Mouse (Mus musculus) hindbrain, embryonic 12.5 days (tissue): Measurements from ENCODE around the gene Ceacam20. TPM values are rescaled to one million over a fixed set of nuclear protein-coding genes. Genes with fewer than 3 reads are reported as not detected.
"Not testable (repeated sequence)": the region's sequence is repeated elsewhere in the genome, so short reads cannot be mapped to it uniquely, and the experiment has no call there.

Experiments
- ATAC-seq: fragments of 200-750 bp; cut with Nextera tagmentation; 2 replicates; pipeline ENCODE4 v1.8.0; 2017; ENCODE audit warnings: moderate TSS enrichment; ENCODE audit not compliant: low FRiP score
- H3K27ac ChIP-seq: fragments of 300-500 bp; sonication (generic); 2 replicates; pipeline ENCODE4 v1.5.1; 2016; ENCODE audit warnings: mild to moderate bottlenecking
- H3K27me3 ChIP-seq: fragments of 300-500 bp; sonication (generic); 2 replicates; pipeline ENCODE4 v1.6.1; 2016; ENCODE audit warnings: mild to moderate bottlenecking
- H3K36me3 ChIP-seq: fragments of 300-500 bp; sonication (generic); 2 replicates; pipeline ENCODE4 v1.6.1; 2016; ENCODE audit warnings: mild to moderate bottlenecking
- H3K4me1 ChIP-seq: fragments of 300-500 bp; sonication (generic); 2 replicates; pipeline ENCODE4 v1.6.1; 2016
- H3K4me2 ChIP-seq: fragments of 300-500 bp; sonication (generic); replicated peaks from 2 replicates; pipeline ENCODE4 v1.6.1; 2016; ENCODE audit warnings: mild to moderate bottlenecking
- H3K4me3 ChIP-seq: fragments of 300-500 bp; sonication (generic); 2 replicates; pipeline ENCODE4 v1.5.1; 2016; ENCODE audit warnings: mild to moderate bottlenecking
- H3K9ac ChIP-seq: fragments of 300-500 bp; sonication (generic); 2 replicates; pipeline ENCODE4 v1.6.1; 2016; ENCODE audit warnings: mild to moderate bottlenecking, moderate library complexity
- H3K9me3 ChIP-seq: fragments of 300-500 bp; sonication (generic); replicated peaks from 2 replicates; pipeline ENCODE4 v1.6.1; 2016; ENCODE audit warnings: mild to moderate bottlenecking
- WGBS: fragments of 180-500 bp; shearing (Covaris S2); methylation state at CpG from one replicate; pipeline ENCODE4 v1.1.7; 2016; 5-methylcytosine and 5-hydroxymethylcytosine counted together
- polyA plus RNA-seq: library from polyadenylated mRNA; unstranded; fragments of >200 nt; fragmentation: Nextera tagmentation; extraction: Ambion mirVana; gene quantifications from 2 replicates; pipeline ENCODE4 v1.2.1, GENCODE M21; 2016

Gene Ceacam20
- polyA plus RNA-seq, result not detected in 2 replicates

DNA sequence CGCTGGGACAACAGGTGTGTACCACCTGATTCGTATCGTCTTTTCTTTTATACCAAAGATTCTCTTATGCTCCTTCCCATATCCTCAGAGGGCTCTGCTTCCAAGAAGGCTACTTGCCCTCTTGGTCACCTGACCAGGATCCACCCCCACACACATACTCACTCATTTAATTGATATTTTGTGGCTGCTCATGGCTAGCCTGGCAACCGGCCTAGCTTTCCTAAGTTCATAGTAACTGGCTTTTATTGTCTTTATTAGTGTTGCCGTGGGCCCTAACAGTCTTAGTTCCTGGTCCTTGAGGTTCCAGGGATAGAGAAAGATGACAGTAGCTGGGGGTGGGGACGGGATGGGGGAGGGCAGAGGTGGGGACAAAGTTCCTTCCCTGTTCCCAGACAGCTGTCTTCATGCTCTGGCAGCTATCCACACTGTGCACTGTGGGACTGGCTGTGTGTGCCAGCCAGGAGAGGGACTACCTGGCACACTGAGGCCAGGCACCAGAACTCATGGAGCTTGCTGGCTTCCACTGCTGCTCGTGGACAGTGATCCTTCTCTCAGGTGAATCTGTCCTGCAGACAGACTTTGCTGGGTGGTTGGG, at the start of gene Ceacam20:
Gene Ceacam20 (plus strand): TSS at position 428 of the 595 bp plus-strand sequence.
- no peaks in the 10 kb centered on the region for H3K36me3 ChIP-seq
- no peak within 1 kb of the TSS for H3K4me3 ChIP-seq
- no peak within 1 kb of the TSS for H3K4me2 ChIP-seq
- H3K9me3 ChIP-seq, result peaks cover 12% of the 10 kb centered on the region
- no peaks in the 10 kb centered on the region for H3K4me1 ChIP-seq
- no peak for ATAC-seq
- no peak within 1 kb of the TSS for H3K9ac ChIP-seq
- no peaks in the 10 kb centered on the region for H3K27me3 ChIP-seq
- no peak within 1 kb of the TSS for H3K27ac ChIP-seq
- 87% methylated on average over 7 of the region's 7 CpGs for WGBS

GRCm38 (mm10) chr7:19920166-19920505, 45.1 kb upstream of the Ceacam20 start:
- Histone ChIP-seq H3K27ac (no peak overlapping the region), H3K4me2 (peak overlapping the region; percentile 81), H3K4me3 (peak overlapping the region; percentile 67), H3K4me1 (peaks cover 8% of the 10 kb centered on the region; the same call in 1 of the 2 replicates), H3K36me3 (peaks cover 4% of the 10 kb centered on the region; the same call in 1 of the 2 replicates), H3K9me3 (no peaks in the 10 kb centered on the region), H3K9ac (0 out of 2 replicates have a peak overlapping the region, but pooled peaks have one; percentile 83), H3K27me3 (no peaks in the 10 kb centered on the region)
- WGBS, result 35% methylated on average over 4 of the region's 4 CpGs
- peak; percentile 47 for ATAC-seq

DNA sequence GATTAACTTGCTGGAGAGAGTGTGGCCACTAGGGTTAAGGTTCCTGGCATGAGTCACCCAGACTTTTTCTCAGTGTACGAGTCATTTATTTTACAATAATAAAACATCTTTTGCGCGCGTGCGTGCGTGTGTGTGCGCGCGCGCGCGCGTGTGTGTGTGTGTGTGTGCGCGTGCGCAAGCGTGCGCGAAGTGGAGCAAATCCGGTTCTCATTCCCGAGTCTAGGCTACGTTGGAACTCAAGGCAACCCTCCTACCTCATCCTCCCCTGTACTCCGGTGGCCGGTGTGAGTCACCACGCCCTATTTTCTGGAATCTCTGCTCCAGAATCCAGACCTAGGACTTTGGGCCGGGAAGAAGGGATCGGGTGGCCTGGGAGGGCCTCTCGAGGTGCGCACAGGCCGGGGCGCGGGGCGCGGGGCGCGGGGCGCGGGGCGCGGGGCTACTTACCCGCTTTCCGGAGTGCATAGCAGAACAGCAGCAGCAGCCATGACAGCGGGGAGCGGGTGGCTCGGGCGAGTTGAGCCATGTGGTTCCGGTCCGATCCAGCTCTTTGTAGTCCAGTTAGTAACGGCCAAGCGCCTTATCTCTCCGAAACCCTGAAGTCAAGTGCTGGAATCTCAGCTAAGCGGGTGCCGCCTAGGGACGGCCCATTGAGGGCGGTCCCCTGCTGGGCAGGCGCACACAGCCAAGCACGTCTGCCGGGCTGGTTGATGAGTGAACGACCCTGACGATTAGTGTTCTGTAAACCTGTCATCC, 44.5 kb upstream of the Ceacam20 start, which contains the start of gene Pvr:
Gene Pvr (minus strand): TSS at position 655 of the 756 bp plus-strand sequence.
- H3K9ac ChIP-seq, result peak within 1 kb of the TSS; percentile 83
- H3K4me3 ChIP-seq, result peak within 1 kb of the TSS; percentile 67
- H3K27ac ChIP-seq, result peak within 1 kb of the TSS; percentile 40; the same call in 1 of the 2 replicates
- H3K4me2 ChIP-seq, result peak within 1 kb of the TSS; percentile 81
- ATAC-seq, result peak; percentile 85
- no peaks in the 10 kb centered on the region for H3K9me3 ChIP-seq
- peaks cover 8% of the 10 kb centered on the region; the same call in 1 of the 2 replicates for H3K4me1 ChIP-seq
- H3K36me3 ChIP-seq, result peaks cover 4% of the 10 kb centered on the region; the same call in 1 of the 2 replicates
- WGBS, result under 1% methylated on average over 60 of the region's 60 CpGs
- no peaks in the 10 kb centered on the region for H3K27me3 ChIP-seq

- Histone ChIP-seq H3K4me3 (no peak overlapping the region), H3K4me2 (no peak overlapping the region), H3K9ac (no peak overlapping the region), H3K9me3 (no peaks in the 10 kb centered on the region), H3K27ac (no peak overlapping the region), H3K27me3 (no peaks in the 10 kb centered on the region), H3K4me1 (peaks cover 8% of the 10 kb centered on the region; the same call in 1 of the 2 replicates), H3K36me3 (no peaks in the 10 kb centered on the region)
- ATAC-seq, result no peak
- WGBS, result 44% methylated on average over 2 of the region's 2 CpGs
Measured at GRCm38 (mm10) chr7:19923354-19923753, 41.9 kb upstream of the Ceacam20 start.

GRCm38 (mm10) chr7:19923797-19924196, 41.4 kb upstream of the Ceacam20 start:
- no peak for ATAC-seq
- H3K4me3 ChIP-seq, result no peak overlapping the region
- peak overlapping the region; percentile 23; the same call in 1 of the 2 replicates for H3K9ac ChIP-seq
- H3K9me3 ChIP-seq, result no peaks in the 10 kb centered on the region
- H3K4me1 ChIP-seq, result peaks cover 8% of the 10 kb centered on the region; the same call in 1 of the 2 replicates
- H3K27me3 ChIP-seq, result no peaks in the 10 kb centered on the region
- H3K36me3 ChIP-seq, result no peaks in the 10 kb centered on the region
- no peak overlapping the region for H3K27ac ChIP-seq
- WGBS, result 11% methylated on average over 13 of the region's 15 CpGs
- no peak overlapping the region for H3K4me2 ChIP-seq

GRCm38 (mm10) chr7:19925376-19925775, 39.8 kb upstream of the Ceacam20 start:
- no peak overlapping the region for H3K4me3 ChIP-seq
- no peak overlapping the region for H3K4me2 ChIP-seq
- no peaks in the 10 kb centered on the region for H3K36me3 ChIP-seq
- ATAC-seq, result no peak
- WGBS, result 67% methylated on average over 1 of the region's 1 CpGs
- no peaks in the 10 kb centered on the region for H3K27me3 ChIP-seq
- H3K9ac ChIP-seq, result no peak overlapping the region
- no peak overlapping the region for H3K27ac ChIP-seq
- H3K9me3 ChIP-seq, result no peaks in the 10 kb centered on the region
- H3K4me1 ChIP-seq, result peaks cover 3% of the 10 kb centered on the region; the same call in 1 of the 2 replicates

- 81% methylated on average over 2 of the region's 2 CpGs for WGBS
- Histone ChIP-seq H3K9ac (no peak overlapping the region), H3K4me3 (no peak overlapping the region), H3K36me3 (no peaks in the 10 kb centered on the region), H3K27me3 (no peaks in the 10 kb centered on the region), H3K4me1 (peaks cover 3% of the 10 kb centered on the region; the same call in 1 of the 2 replicates), H3K9me3 (no peaks in the 10 kb centered on the region), H3K27ac (no peak overlapping the region), H3K4me2 (no peak overlapping the region)
- ATAC-seq, result no peak
Measured at GRCm38 (mm10) chr7:19926849-19927480, 38.2 kb upstream of the Ceacam20 start.

DNA sequence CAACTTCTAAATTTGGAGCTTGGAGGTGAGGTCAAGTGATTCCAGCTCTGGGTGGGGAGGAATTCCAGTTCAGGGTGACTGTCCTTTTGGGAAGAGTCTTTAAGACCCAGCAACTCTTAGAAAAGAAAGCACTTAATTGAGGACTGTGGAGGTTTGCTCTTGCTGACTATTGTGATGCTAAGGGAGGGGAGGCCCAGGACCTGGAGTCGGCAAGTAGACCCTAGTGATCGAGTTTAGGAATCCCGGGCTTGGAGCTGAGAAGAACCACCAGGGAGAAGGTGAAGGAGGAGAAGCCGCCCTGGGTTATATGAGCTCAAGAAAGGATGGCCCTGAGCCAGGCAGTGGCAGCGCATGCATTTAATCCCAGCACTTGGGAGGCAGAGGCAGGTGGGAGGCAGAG, 36.7 kb upstream of the Ceacam20 start:
- Histone ChIP-seq H3K4me1 (peaks cover 3% of the 10 kb centered on the region; the same call in 1 of the 2 replicates), H3K9ac (no peak overlapping the region), H3K27ac (no peak overlapping the region), H3K27me3 (peaks cover 3% of the 10 kb centered on the region; the same call in 1 of the 2 replicates), H3K36me3 (no peaks in the 10 kb centered on the region), H3K9me3 (no peaks in the 10 kb centered on the region), H3K4me2 (no peak overlapping the region), H3K4me3 (no peak overlapping the region)
- 58% methylated on average over 5 of the region's 5 CpGs for WGBS
- no peak for ATAC-seq

DNA sequence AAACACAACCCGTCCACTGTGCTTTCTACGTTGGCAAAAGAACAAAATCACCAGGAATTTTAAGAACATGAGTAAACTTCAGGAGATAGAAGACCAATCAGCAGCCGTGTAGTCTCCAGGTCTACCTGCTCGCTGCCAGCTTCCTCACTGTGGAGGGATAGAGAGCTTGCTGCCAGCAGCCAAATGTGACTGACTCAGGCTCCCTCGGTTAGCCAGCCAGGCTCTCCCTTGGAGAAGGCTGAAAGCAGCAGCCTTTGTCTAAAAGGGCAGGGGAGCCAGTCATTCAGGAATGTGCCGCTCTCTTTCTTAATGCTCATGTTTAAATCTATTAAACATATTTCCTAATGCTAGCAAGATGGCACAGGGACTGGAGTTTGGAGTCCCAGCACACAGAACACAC, 34.7 kb upstream of the Ceacam20 start:
- not testable (repeated sequence) for H3K27ac ChIP-seq, H3K4me2 ChIP-seq, H3K4me1 ChIP-seq, H3K9ac ChIP-seq, H3K36me3 ChIP-seq, ATAC-seq, H3K9me3 ChIP-seq, H3K27me3 ChIP-seq, H3K4me3 ChIP-seq
- 73% methylated on average over 6 of the region's 6 CpGs for WGBS

- 0 out of 2 replicates have a peak overlapping the region, but pooled peaks have one; percentile 38 for H3K4me2 ChIP-seq
- no peak overlapping the region for H3K27ac ChIP-seq
- ATAC-seq, result no peak
Measured at GRCm38 (mm10) chr7:19932133-19932876, 32.9 kb upstream of the Ceacam20 start.

GRCm38 (mm10) chr7:19932877-19933809, 32.1 kb upstream of the Ceacam20 start:
- Histone ChIP-seq H3K4me3 (no peak overlapping the region), H3K9ac (no peak overlapping the region), H3K4me2 (peak overlapping the region; percentile 38), H3K9me3 (no peaks in the 10 kb centered on the region), H3K27me3 (peaks cover 3% of the 10 kb centered on the region; the same call in 1 of the 2 replicates), H3K27ac (no peak overlapping the region), H3K36me3 (no peaks in the 10 kb centered on the region), H3K4me1 (no peaks in the 10 kb centered on the region)
- WGBS, result 27% methylated on average over 21 of the region's 21 CpGs
- ATAC-seq, result peak; percentile 43; the same call in 1 of the 2 replicates

More at GRCm38 (mm10) chr7:19932133-19932876, 32.9 kb upstream of the Ceacam20 start:
- Histone ChIP-seq H3K9ac (no peak overlapping the region), H3K4me1 (no peaks in the 10 kb centered on the region), H3K9me3 (no peaks in the 10 kb centered on the region), H3K36me3 (no peaks in the 10 kb centered on the region), H3K4me3 (no peak overlapping the region), H3K27me3 (peaks cover 3% of the 10 kb centered on the region; the same call in 1 of the 2 replicates)
- WGBS, result 24% methylated on average over 13 of the region's 13 CpGs
